Mouse (Mus musculus): ENCODE data around the gene Mgme1. TPM values are rescaled to one million over a fixed set of nuclear protein-coding genes. Genes with fewer than 3 reads are reported as not detected.

Mgme1 gene
- total RNA-seq, 4 experiments from 2014 or later = 16.5 to 31.4 (median 19.5) TPM

DNA sequence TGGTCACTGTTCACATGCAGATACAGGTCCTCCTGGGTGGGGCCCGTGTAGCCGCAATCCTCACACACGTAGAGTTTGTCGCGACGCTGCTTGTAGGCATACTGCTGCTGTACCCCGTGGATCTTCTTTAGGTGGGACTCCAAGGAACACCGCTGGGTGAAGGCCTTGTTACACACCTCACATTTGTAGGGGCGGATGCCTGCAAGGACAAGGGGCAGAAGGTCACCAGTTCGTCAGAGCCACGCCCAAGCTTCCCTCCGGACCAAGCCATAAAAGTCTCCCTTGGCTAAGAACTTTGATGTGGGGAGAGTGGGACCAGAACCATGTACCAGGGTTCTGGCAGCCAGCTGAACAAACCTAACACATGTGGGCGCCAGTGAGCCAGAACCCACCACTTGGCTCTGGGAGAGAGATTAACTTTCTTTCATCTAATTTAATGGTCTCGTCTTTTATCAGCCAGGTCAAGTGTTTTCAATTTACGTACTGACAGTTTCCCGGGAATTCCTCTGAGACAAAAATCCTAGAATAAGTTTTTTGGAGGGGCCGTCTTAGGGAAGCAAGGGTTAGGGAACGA is 35.3 kb downstream of the Mgme1 start:
- no peak for DNase-seq

DNA sequence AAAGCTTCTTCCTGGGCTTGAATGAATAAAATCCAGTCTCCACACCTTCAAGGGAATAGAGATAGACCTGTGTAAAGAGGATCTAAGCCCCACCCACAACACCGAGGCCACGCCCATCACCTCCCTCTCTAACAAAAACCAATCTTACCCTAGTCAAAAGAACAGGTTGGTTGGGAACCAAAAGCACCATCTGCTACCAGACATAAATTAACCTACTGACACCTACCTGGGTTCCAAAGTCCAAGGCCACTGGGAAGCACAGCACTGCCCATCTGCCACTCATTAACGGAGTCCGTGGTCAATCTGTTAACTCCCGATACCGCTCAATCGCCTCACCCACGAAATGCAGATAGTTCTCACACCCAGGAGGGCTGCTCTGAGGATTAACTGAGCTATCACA is 38.1 kb downstream of the Mgme1 start:
- no peak for DNase-seq

DNA sequence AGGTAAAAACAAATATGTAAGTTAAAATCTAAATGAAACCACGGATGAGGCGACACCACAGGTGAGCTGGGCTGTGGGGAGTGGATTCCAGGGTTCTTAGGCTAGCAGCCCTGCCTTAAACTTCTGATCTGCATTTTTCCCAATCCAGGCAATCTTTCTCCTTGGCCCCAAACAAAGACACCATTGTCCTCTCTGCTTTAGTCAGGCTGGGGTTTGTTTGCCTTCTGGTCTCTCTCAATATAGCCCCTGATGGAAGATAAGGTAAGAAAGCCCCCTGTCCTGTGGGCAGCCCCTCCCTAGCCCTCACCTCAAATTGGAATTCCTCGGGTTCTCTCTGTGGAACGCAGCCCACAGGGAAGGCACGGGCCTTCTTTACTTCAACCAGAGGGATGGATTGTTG is 39.8 kb downstream of the Mgme1 start:
- no peak for DNase-seq

DNA sequence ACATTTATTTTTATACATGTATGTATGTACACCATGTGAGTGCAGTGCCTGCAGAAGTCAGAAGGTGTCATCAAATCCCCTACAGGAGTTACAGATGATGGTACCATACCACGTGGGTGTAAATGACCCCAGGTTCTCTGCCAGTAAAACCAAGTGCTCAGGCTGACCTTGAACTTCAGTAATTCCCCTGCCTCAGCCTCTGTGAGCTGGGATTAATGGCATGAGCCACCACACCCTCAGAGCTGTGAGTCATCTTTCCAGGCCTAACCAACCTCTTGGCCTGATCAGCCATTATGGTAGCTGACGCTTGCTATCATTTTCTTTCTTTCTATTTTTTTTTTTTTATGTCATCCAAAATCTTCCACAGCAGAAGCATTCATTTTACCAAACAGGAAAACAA is 40.9 kb downstream of the Mgme1 start:
- DNase-seq = no peak

DNA sequence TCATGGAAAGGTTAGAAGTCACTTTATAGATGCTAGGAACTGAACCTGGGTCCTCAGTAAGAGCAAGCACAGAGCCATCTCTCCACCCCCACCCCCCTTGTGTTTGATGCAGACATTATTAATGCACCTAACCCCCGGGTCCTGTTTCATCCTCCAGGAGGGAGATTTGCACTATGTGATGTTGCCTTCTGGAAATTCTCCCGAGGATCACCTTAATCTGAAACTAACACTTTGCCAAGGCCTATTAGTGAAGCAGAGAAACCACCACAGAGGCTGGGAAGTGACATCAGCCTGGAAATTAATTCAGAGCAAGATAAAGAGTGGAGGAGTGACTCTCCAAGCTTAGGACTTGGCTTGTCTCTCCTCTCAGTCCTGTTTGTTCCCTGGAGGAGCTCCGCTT is 53.8 kb downstream of the Mgme1 start:
- DNase-seq = no peak

DNA sequence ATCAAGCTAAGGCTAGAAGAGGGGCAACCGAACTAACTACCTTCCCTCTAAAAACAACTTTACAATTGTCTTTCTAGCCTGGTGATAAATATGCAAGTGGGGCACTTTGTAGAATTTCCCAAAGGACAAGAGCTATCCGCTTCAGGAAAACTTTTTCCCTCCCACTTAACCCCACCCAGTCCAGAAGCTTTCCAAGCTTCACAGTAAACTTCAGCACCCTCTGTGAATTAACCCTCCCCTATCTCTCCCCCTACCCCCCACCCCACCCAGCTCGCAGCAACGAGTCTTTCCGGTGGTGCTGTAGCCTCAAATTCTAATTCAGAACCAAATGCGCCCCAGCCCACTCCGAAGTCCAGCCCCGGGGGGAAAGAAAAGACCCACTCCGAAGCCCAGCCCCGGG is 59.0 kb downstream of the Mgme1 start:
- DNase-seq = no peak

DNA sequence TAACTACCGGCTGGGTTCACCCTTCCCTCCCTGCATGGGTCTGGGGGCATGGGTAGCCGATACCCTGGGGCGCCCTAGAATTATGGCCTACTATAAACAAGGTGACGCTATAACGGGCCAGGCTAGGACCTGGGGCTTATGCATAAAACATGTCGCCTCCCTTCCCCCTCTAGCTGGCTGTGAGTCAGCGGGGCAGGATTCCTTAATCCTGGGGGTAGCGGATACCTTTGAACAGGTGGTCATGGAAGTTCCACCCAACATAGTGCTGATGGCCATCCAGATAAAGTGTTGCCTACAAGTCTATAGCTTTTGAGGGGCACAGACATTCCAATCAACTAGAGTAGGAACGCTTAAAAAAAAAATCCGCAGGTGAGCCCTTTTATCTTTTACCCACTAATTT is 59.5 kb downstream of the Mgme1 start:
- DNase-seq = no peak

DNA sequence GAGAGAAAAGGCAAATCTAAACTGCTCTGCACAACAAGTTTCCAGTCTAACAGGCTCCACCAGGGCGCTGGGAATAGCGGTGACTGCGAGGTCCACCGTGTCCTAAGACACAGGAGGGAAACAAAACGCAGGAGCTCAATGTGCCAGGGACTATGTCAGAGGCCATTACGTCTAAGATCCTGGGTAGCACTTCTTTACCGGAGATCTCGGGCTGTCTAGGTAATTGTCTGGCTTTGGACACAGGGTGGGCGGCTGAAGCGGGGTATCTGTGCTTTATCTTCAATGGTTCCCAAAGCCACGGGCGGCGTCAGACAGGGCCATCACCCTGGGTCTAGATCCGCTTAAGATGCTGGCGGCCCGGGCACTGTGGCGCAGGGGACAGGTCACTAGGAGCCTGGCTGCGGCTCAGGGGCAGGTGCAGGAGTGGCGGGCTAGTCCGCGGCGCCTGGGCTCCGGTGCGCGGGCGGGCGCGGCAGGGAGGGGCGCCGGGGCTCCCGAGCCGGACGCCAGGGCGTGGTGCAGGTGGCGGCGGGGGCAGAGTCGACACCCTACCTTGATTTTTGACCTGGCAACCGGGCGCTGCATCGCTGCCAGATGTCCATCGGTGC is 60.0 kb downstream of the Mgme1 start:
- no peak for DNase-seq

Other genes with a start within 250 kb of the Mgme1 start
- not detected for gene Banf2, start 237.6 kb upstream of the Mgme1 start, total RNA-seq (2022)
- 100 to 1,000 TPM in 3 of 4 experiments, 10 to 100 TPM in 1; 92.5 to 112 (median 101) TPM for gene Snx5, start 243 bp downstream of the Mgme1 start, total RNA-seq (2022)
- not detected for gene Ovol2, start 61.5 kb downstream of the Mgme1 start, total RNA-seq (2022)
- gene Kat14, start 98.3 kb downstream of the Mgme1 start, total RNA-seq (2022) = 10 to 100 TPM; 26.2 to 34.0 (median 31.5) TPM
- gene Pet117, start 98.3 kb downstream of the Mgme1 start, total RNA-seq (2022) = 10 to 100 TPM in 2 of 4 experiments, 1 to 10 TPM in 2; 7.0 to 12.5 (median 9.8) TPM

Measured in adrenal gland, adult 8-10 months (tissue).